Mouse (Mus musculus): ENCODE measurements at regions not wholly inside any gene's neighbourhood (a gene's known extent, or its start where the extent isn't known, plus 50 kb on each side); places are given as distances from the start of the nearest gene placed in this dataset.

DNA sequence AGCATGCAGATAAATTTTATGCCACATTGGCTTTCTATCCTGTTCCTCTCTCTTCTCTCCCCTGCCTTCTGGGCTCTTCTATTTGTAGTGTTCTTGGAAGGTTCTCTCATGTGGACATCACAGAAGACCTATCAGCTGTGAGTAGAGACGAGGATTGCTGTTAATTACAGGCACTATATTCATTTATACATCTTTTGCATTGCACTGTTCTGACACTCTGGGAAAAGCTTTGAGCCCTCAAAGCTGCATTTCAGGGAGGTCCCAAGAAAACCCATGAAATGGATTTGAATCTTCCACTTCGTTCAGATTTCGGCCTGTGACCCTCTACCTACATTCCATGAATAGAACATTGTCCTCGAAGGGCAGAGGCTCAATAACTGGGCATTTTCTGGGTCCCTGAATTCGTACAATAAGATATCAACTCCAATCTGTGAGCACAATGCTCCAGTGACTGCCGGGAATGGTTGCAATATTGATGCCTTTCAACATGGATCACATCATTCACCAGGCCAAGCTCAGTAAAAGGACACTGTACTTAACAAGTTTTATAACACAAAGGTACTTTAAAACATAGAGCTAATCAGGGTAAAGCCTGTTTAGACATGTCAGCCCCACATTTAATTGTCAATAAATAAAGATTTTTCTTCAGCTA, 241.8 kb downstream of the Car8 start:
- Histone ChIP-seq H3K27ac (ENCODE audit: low read length) (no peak overlapping the region), H3K9me3 (ENCODE audit: control insufficient read depth, low read length) (no peaks in the 10 kb centered on the region), H3K4me1 (replicated peaks; ENCODE audit: control insufficient read depth, insufficient read depth, low read length) (no peaks in the 10 kb centered on the region), H3K4me2 (ENCODE audit: low read length) (no peak overlapping the region), H3K4me3 (replicated peaks; ENCODE audit: low read length) (no peak overlapping the region), H3K36me3 (ENCODE audit: control insufficient read depth, insufficient read depth) (no peaks in the 10 kb centered on the region), H3K27me3 (replicated peaks; ENCODE audit: control insufficient read depth, insufficient read depth, low read length) (no peaks in the 10 kb centered on the region), H3K9ac (replicated peaks; ENCODE audit: low read depth, low read length) (no peak overlapping the region)
- peak; percentile 80 for ATAC-seq
- 6% methylated on average over 6 of the region's 6 CpGs for WGBS

DNA sequence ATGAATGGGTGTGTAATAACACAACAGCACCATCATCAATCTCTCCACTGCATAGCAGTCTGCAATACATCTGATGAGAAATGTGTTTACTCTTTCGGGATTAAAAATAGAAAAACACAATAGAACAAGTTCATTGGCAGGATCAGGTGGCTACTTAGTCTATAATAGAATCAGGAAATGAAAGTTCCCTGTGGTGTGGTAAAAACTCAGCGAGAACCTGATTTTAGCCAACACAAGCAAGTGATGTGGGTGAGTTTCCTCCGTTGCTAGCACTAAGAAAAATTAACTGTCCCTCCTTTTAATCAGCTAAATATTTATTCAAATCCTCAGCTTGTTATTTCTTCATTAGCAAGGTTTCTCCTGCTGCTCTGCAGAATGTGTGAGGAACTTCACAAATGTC, 245.9 kb downstream of the Car8 start:
- H3K9me3 ChIP-seq (ENCODE audit: control insufficient read depth, low read length) = no peaks in the 10 kb centered on the region
- H3K4me2 ChIP-seq (ENCODE audit: low read length) = no peak overlapping the region
- no peak overlapping the region for H3K9ac ChIP-seq (replicated peaks; ENCODE audit: low read depth, low read length)
- no peaks in the 10 kb centered on the region for H3K4me1 ChIP-seq (replicated peaks; ENCODE audit: control insufficient read depth, insufficient read depth, low read length)
- no peak overlapping the region for H3K4me3 ChIP-seq (replicated peaks; ENCODE audit: low read length)
- no peaks in the 10 kb centered on the region for H3K36me3 ChIP-seq (ENCODE audit: control insufficient read depth, insufficient read depth)
- no peaks in the 10 kb centered on the region for H3K27me3 ChIP-seq (replicated peaks; ENCODE audit: control insufficient read depth, insufficient read depth, low read length)
- WGBS = 66% methylated on average over 3 of the region's 3 CpGs
- H3K27ac ChIP-seq (ENCODE audit: low read length) = no peak overlapping the region
- ATAC-seq = no peak

DNA sequence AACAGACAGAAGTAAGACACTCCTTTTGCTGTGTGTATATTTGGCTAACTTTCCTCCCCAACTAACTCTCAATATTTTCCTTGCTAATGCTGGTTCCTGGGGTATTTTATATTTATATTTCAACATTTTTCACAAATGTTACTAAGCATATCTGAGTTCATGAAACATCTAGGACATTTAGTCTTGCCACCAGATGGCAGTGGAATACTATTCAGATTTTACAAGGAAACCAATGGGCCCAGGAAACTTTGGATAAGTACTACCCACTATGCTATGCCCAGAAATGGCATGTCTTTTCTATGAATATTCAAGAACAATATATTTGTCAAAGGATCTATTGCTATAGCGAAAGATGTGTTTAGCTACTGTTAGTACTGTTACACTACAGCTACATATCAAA, 251.1 kb downstream of the Car8 start:
- Histone ChIP-seq H3K4me3 (replicated peaks; ENCODE audit: low read length) (no peak overlapping the region), H3K9ac (replicated peaks; ENCODE audit: low read depth, low read length) (no peak overlapping the region), H3K9me3 (ENCODE audit: control insufficient read depth, low read length) (no peaks in the 10 kb centered on the region), H3K27ac (ENCODE audit: low read length) (no peak overlapping the region), H3K27me3 (replicated peaks; ENCODE audit: control insufficient read depth, insufficient read depth, low read length) (no peaks in the 10 kb centered on the region), H3K4me1 (replicated peaks; ENCODE audit: control insufficient read depth, insufficient read depth, low read length) (no peaks in the 10 kb centered on the region), H3K4me2 (ENCODE audit: low read length) (no peak overlapping the region), H3K36me3 (ENCODE audit: control insufficient read depth, insufficient read depth) (no peaks in the 10 kb centered on the region)
- no peak for ATAC-seq
- WGBS = 88% methylated on average over 1 of the region's 1 CpGs

DNA sequence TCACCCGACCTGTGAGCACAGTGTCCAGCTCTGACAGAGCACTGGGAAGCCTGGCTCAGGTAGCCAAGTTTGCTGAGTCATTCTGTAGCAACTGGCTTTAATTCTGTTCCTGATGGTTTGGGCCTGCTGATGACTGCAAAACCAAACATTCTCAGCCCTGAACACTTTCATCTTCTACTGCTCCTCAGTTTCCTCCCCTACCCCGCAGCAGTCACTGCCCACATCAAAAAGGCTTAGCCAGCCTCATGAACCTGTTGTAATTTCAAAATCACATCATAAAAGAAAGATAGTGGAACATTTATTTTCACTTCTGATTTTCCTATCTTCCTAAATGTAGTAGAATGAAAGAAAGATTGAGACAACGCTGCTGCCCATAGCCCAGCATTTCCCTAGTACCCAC, 251.5 kb downstream of the Car8 start:
- no peaks in the 10 kb centered on the region for H3K9me3 ChIP-seq (ENCODE audit: control insufficient read depth, low read length)
- H3K9ac ChIP-seq (replicated peaks; ENCODE audit: low read depth, low read length) = no peak overlapping the region
- H3K36me3 ChIP-seq (ENCODE audit: control insufficient read depth, insufficient read depth) = no peaks in the 10 kb centered on the region
- WGBS = 90% methylated on average over 3 of the region's 3 CpGs
- H3K4me3 ChIP-seq (replicated peaks; ENCODE audit: low read length) = no peak overlapping the region
- no peaks in the 10 kb centered on the region for H3K4me1 ChIP-seq (replicated peaks; ENCODE audit: control insufficient read depth, insufficient read depth, low read length)
- no peak for ATAC-seq
- H3K27me3 ChIP-seq (replicated peaks; ENCODE audit: control insufficient read depth, insufficient read depth, low read length) = no peaks in the 10 kb centered on the region
- no peak overlapping the region for H3K27ac ChIP-seq (ENCODE audit: low read length)
- H3K4me2 ChIP-seq (ENCODE audit: low read length) = no peak overlapping the region

DNA sequence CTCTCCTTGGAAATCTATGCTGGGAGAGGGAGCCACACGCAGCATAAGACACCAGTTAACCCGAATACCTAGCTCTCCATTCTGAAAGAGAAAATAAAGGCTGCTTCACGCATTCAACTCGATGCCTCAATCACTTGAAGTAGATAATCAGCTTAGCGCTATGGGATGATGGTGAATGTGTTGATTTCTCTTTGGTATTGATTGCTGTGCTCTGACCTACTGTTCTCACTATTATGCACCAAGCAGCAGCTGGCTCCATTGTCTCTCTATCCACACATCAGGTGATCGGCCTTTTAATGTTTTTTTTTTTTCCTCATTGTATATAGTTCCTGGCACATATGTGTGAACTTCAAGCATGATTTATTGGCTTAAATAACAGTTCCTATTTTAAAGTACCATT, 254.0 kb downstream of the Car8 start:
- no peaks in the 10 kb centered on the region for H3K9me3 ChIP-seq (ENCODE audit: control insufficient read depth, low read length)
- no peak for ATAC-seq
- H3K4me3 ChIP-seq (replicated peaks; ENCODE audit: low read length) = no peak overlapping the region
- 53% methylated on average over 6 of the region's 6 CpGs for WGBS
- H3K9ac ChIP-seq (replicated peaks; ENCODE audit: low read depth, low read length) = no peak overlapping the region
- no peaks in the 10 kb centered on the region for H3K27me3 ChIP-seq (replicated peaks; ENCODE audit: control insufficient read depth, insufficient read depth, low read length)
- no peak overlapping the region for H3K4me2 ChIP-seq (ENCODE audit: low read length)
- H3K4me1 ChIP-seq (replicated peaks; ENCODE audit: control insufficient read depth, insufficient read depth, low read length) = no peaks in the 10 kb centered on the region
- no peaks in the 10 kb centered on the region for H3K36me3 ChIP-seq (ENCODE audit: control insufficient read depth, insufficient read depth)
- no peak overlapping the region for H3K27ac ChIP-seq (ENCODE audit: low read length)

DNA sequence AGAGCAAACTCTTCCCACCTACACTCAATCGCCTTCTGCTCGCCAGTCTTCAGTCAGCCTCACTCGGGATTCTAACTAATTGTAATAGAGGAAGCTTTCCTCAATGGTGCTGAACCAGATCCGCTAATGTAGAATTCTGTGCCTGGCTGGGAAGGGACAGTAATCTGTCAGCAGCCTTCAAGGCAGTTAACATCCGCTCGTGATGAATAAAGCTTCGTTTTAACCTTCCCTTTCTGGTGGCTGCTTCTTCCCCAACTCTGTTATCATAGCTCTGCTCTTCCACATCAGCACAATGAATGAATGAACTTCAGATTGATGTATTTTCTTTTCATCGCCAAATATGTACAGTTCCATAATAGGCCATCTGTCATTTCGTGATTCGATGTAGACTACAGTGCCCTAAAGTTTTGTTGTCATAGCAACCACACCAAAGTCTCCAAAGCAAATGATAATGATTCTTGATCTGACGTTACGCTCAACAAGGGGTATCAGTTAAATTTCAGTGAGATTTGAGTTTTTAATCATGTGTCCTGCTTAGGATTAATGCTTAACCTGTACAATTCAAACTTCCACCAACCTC, 259.0 kb downstream of the Car8 start:
- no peaks in the 10 kb centered on the region for H3K36me3 ChIP-seq (ENCODE audit: control insufficient read depth, insufficient read depth)
- no peak overlapping the region for H3K4me2 ChIP-seq (ENCODE audit: low read length)
- no peak for ATAC-seq
- no peaks in the 10 kb centered on the region for H3K4me1 ChIP-seq (replicated peaks; ENCODE audit: control insufficient read depth, insufficient read depth, low read length)
- WGBS = 78% methylated on average over 12 of the region's 12 CpGs
- no peaks in the 10 kb centered on the region for H3K27me3 ChIP-seq (replicated peaks; ENCODE audit: control insufficient read depth, insufficient read depth, low read length)
- H3K4me3 ChIP-seq (replicated peaks; ENCODE audit: low read length) = no peak overlapping the region
- no peaks in the 10 kb centered on the region for H3K9me3 ChIP-seq (ENCODE audit: control insufficient read depth, low read length)
- no peak overlapping the region for H3K27ac ChIP-seq (ENCODE audit: low read length)
- no peak overlapping the region for H3K9ac ChIP-seq (replicated peaks; ENCODE audit: low read depth, low read length)

DNA sequence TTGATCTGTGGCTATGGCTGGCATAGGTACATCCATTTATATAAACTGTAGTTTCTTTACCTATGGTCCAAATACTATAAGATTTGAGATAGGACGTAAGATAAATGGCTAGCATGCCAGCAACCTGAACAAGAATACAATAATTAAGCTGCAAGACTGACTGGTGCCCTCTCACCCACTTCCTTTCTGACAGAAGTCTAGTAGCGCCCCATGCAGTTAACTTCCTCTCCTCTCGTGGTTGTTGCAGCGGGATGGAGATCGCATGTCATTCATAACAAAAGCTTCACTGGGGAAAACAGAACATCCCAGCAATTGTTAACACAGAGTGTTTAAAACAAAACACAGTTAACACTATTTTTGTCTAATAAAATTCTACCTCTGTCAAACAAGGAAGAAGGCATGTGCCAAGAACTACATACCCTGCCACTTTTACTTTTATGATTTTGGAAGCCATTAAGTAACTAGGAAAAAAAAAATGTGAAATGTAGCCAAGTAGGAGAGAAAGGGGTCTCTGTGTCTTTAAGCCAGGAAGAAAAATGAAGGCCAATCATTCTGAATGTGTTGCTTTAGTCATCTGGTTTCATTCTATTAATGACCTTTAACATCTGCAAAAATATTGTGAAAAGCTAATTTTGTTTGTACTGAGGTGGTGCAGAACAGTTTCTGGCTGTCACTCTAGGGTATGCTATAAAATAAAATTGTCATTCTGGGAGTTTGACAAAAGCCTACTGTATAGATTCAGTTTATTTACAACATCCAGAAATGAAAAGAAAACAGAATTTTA, 261.0 kb downstream of the Car8 start:
- Histone ChIP-seq H3K4me2 (ENCODE audit: low read length) (no peak overlapping the region), H3K36me3 (ENCODE audit: control insufficient read depth, insufficient read depth) (no peaks in the 10 kb centered on the region), H3K27ac (ENCODE audit: low read length) (no peak overlapping the region), H3K27me3 (replicated peaks; ENCODE audit: control insufficient read depth, insufficient read depth, low read length) (no peaks in the 10 kb centered on the region), H3K9me3 (ENCODE audit: control insufficient read depth, low read length) (no peaks in the 10 kb centered on the region), H3K4me1 (replicated peaks; ENCODE audit: control insufficient read depth, insufficient read depth, low read length) (no peaks in the 10 kb centered on the region), H3K4me3 (replicated peaks; ENCODE audit: low read length) (no peak overlapping the region), H3K9ac (replicated peaks; ENCODE audit: low read depth, low read length) (no peak overlapping the region)
- WGBS = 80% methylated on average over 5 of the region's 5 CpGs
- no peak for ATAC-seq

DNA sequence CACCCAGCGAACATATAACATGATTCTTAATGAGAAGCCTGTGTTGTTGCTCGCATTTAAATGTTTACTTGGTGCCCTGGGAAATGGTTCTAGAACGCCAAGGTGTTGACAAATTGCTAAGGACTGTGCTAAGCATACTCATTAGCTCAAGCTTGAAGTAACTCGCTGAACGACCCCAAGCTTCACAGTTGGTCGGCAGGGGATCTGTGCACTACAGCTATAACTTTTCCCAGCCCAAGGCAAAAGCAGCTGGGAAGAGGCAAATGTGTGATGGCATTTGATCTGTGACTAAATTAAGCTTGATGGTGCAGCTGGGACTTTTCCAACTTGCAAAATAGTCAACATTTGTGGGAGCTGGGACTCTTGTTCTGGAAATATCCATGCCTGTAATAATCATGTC, 268.6 kb downstream of the Car8 start:
- no peak overlapping the region for H3K27ac ChIP-seq (ENCODE audit: low read length)
- ATAC-seq = peak; percentile 55
- H3K4me2 ChIP-seq (ENCODE audit: low read length) = no peak overlapping the region
- H3K9me3 ChIP-seq (ENCODE audit: control insufficient read depth, low read length) = no peaks in the 10 kb centered on the region
- H3K36me3 ChIP-seq (ENCODE audit: control insufficient read depth, insufficient read depth) = no peaks in the 10 kb centered on the region
- H3K9ac ChIP-seq (replicated peaks; ENCODE audit: low read depth, low read length) = no peak overlapping the region
- 43% methylated on average over 6 of the region's 6 CpGs for WGBS
- H3K27me3 ChIP-seq (replicated peaks; ENCODE audit: control insufficient read depth, insufficient read depth, low read length) = no peaks in the 10 kb centered on the region
- H3K4me1 ChIP-seq (replicated peaks; ENCODE audit: control insufficient read depth, insufficient read depth, low read length) = no peaks in the 10 kb centered on the region
- no peak overlapping the region for H3K4me3 ChIP-seq (replicated peaks; ENCODE audit: low read length)

DNA sequence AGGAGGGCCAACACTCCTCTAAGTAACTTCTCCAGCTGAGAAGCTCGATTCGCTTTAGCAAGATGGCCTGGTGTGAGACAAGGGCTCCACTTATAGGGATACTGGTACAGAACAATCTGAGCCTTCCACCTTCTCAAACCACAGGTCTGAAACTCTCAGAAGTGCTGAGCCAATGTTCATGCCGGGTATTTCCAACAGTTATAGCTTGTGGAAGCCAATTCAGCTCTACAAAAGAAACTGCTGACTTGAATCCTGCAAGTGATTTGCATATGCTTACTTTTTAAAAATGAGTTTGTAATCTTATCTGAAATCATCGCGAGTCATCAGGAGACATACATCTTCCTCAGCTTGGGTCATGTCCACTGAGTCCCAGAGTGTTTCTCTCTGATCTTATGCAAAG, 273.2 kb downstream of the Car8 start:
- H3K4me2 ChIP-seq (ENCODE audit: low read length) = no peak overlapping the region

More for the DNA sequence above, 273.2 kb downstream of the Car8 start:
- ATAC-seq = no peak
- Histone ChIP-seq H3K4me1 (replicated peaks; ENCODE audit: control insufficient read depth, insufficient read depth, low read length) (no peaks in the 10 kb centered on the region), H3K9ac (replicated peaks; ENCODE audit: low read depth, low read length) (no peak overlapping the region), H3K27ac (ENCODE audit: low read length) (no peak overlapping the region), H3K36me3 (ENCODE audit: control insufficient read depth, insufficient read depth) (no peaks in the 10 kb centered on the region), H3K4me3 (replicated peaks; ENCODE audit: low read length) (no peak overlapping the region), H3K9me3 (ENCODE audit: control insufficient read depth, low read length) (no peaks in the 10 kb centered on the region), H3K27me3 (replicated peaks; ENCODE audit: control insufficient read depth, insufficient read depth, low read length) (no peaks in the 10 kb centered on the region; the same call in 1 of the 2 replicates)
- 90% methylated on average over 5 of the region's 5 CpGs for WGBS
